In the genomic region with DNA sequence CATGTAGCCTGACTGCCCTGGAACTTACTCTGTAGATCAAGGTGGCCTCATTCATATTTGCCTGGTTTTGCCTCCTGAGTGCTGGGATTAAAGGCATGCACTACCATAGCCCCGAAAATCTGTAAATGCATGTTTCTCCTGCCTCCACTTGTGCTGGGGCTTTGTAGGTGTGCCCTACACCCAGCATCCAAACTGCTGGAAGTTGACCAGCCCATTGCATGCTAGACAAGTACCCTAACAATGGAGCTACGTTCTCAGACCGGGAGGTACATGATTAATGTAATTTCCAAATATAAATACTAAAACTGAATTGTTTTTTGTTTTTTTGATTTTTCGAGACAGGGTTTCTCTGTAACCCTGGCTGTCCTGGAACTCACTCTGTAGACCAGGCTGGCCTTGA, we compare ENCODE assay signal across 8 mouse cellular contexts. TPM values are rescaled to one million over a fixed set of nuclear protein-coding genes. Genes with fewer than 3 reads are reported as not detected.
DNase-seq lines count a peak whose midpoint lies in the region; ATAC-seq and TF ChIP-seq lines count a peak whose summit lies in the region.

No protein-coding gene starts in this region.

- H3K4me2 ChIP-seq in heart, embryonic 14.5 days (ENCODE audit: low read length), result peak overlapping the region; percentile 85
- H3K4me2 ChIP-seq in hindbrain, embryonic 15.5 days, result peak overlapping the region; percentile 93
- peak overlapping the region; percentile 99 for H3K4me2 ChIP-seq in midbrain, embryonic 13.5 days (replicated peaks)

- WGBS in heart, embryonic 14.5 days, result 52% methylated on average over 4 of the region's 4 CpGs
- WGBS in hindbrain, embryonic 15.5 days, result 41% methylated on average over 4 of the region's 4 CpGs
- WGBS in midbrain, embryonic 13.5 days, result 60% methylated on average over 4 of the region's 4 CpGs

- no peak for TF ChIP-seq POLR2A in cortical plate, adult 2 months (IDR thresholded peaks at IDR 0.05; ENCODE audit: extremely low read depth, insufficient read depth, low read length)

- H3K4me3 ChIP-seq in heart, embryonic 14.5 days (ENCODE audit: control insufficient read depth in 1 of 2, insufficient read depth in 1 of 2, low read depth in 1 of 2, low read length in 2 of 2), result peak overlapping the region; percentile 61 to 97
- H3K4me3 ChIP-seq in cortical plate, adult 2 months (ENCODE audit: insufficient read depth, low read length), result peak overlapping the region; percentile 57
- H3K4me3 ChIP-seq in hindbrain, embryonic 15.5 days, result peak overlapping the region; percentile 97
- peak overlapping the region; percentile 94 for H3K4me3 ChIP-seq in midbrain, embryonic 13.5 days (replicated peaks)

- H3K9ac ChIP-seq in heart, embryonic 14.5 days (ENCODE audit: low read length), result peak overlapping the region; percentile 100
- H3K9ac ChIP-seq in hindbrain, embryonic 15.5 days, result peak overlapping the region; percentile 38
- peak overlapping the region; percentile 98 for H3K9ac ChIP-seq in midbrain, embryonic 13.5 days (replicated peaks)

- peaks cover 0 to 30% of the 10 kb centered on the region in 2 experiments; a peak in 3 of 4 replicates for H3K4me1 ChIP-seq in heart, embryonic 14.5 days (ENCODE audit: control insufficient read depth in 2 of 2, insufficient read depth in 2 of 2, low read length in 2 of 2)
- H3K4me1 ChIP-seq in cortical plate, adult 2 months (ENCODE audit: control insufficient read depth, insufficient read depth, low read length), result no peaks in the 10 kb centered on the region; the same call in 1 of the 2 replicates
- peaks cover 40% of the 10 kb centered on the region for H3K4me1 ChIP-seq in hindbrain, embryonic 15.5 days (replicated peaks)
- H3K4me1 ChIP-seq in midbrain, embryonic 13.5 days (replicated peaks), result peaks cover 41% of the 10 kb centered on the region

- peaks cover 47% of the 10 kb centered on the region for H3K36me3 ChIP-seq in heart, embryonic 14.5 days (ENCODE audit: control insufficient read depth, insufficient read depth, low read length)
- peaks cover 28% of the 10 kb centered on the region for H3K36me3 ChIP-seq in hindbrain, embryonic 15.5 days
- peaks cover 25% of the 10 kb centered on the region for H3K36me3 ChIP-seq in midbrain, embryonic 13.5 days

- H3K9me3 ChIP-seq in heart, embryonic 14.5 days (ENCODE audit: control insufficient read depth, low read length), result no peaks in the 10 kb centered on the region
- no peaks in the 10 kb centered on the region for H3K9me3 ChIP-seq in hindbrain, embryonic 15.5 days
- no peaks in the 10 kb centered on the region for H3K9me3 ChIP-seq in midbrain, embryonic 13.5 days

- DNase-seq in heart, postnatal 25 days (ENCODE audit: low spot score), result no peak
- DNase-seq in left cerebral cortex, postnatal 4 days, result no peak
- no peak for DNase-seq in embryo, embryonic 9.5 days (ENCODE audit: extremely low spot score)
- DNase-seq in adipocyte (ENCODE audit: low spot score), result no peak

- H3K27me3 ChIP-seq in heart, embryonic 14.5 days (ENCODE audit: control insufficient read depth, insufficient read depth, low read length), result no peaks in the 10 kb centered on the region
- no peaks in the 10 kb centered on the region for H3K27me3 ChIP-seq in hindbrain, embryonic 15.5 days
- no peaks in the 10 kb centered on the region for H3K27me3 ChIP-seq in midbrain, embryonic 13.5 days

- TF ChIP-seq CTCF in cortical plate, adult 2 months (IDR thresholded peaks at IDR 0.05; ENCODE audit: extremely low read depth, insufficient read depth, low read length), result no peak

- H3K27ac ChIP-seq in heart, embryonic 14.5 days (replicated peaks in 1 of 2; ENCODE audit: control insufficient read depth in 1 of 2, insufficient read depth in 1 of 2, low read depth in 2 of 2, low read length in 2 of 2), result no peak overlapping the region
- H3K27ac ChIP-seq in cortical plate, adult 2 months (ENCODE audit: insufficient read depth, low read length), result no peak overlapping the region
- no peak overlapping the region for H3K27ac ChIP-seq in hindbrain, embryonic 15.5 days (replicated peaks)
- no peak overlapping the region; the same call in 1 of the 2 replicates for H3K27ac ChIP-seq in midbrain, embryonic 13.5 days

- intact Hi-C loops in heart, postnatal 25 days (cut with DNase I), result no loop called here
- intact Hi-C loops in left cerebral cortex, postnatal 4 days (cut with DNase I), result no loop called here

- ATAC-seq in heart, embryonic 14.5 days (ENCODE audit: insufficient number of reproducible peaks, insufficient read depth, low FRiP score, low read depth), result no peak
- no peak for ATAC-seq in hindbrain, embryonic 15.5 days (ENCODE audit: low FRiP score, low read depth)
- no peak for ATAC-seq in midbrain, embryonic 13.5 days

RNA-seq across cellular contexts. Expression of gene Zfp207, which starts 2.0 kb away (rescaled TPM):
- 163 and 165 TPM in 2 replicates for polyA plus RNA-seq in heart, embryonic 14.5 days (2014; fragmentation: Nextera tagmentation; extraction: Ambion mirVana)
- total RNA-seq in heart, postnatal 25 days (2021), result 10 to 100 TPM; 68.5 to 79.5 TPM
- polyA plus RNA-seq in cortical plate, adult 2 months (2012; rRNA removed), result 116 and 121 TPM in 2 replicates
- polyA plus RNA-seq in hindbrain, embryonic 15.5 days (2015; fragmentation: Nextera tagmentation; extraction: Ambion mirVana), result 164 and 175 TPM in 2 replicates
- polyA plus RNA-seq in midbrain, embryonic 13.5 days (2015; fragmentation: Nextera tagmentation; extraction: Ambion mirVana), result 244 and 250 TPM in 2 replicates
- 100 to 1,000 TPM; 193 to 206 TPM for total RNA-seq in left cerebral cortex, postnatal 4 days (2021)

RNA-seq across cellular contexts. Expression of gene 5730455P16Rik, which starts 7.2 kb away (rescaled TPM):
- 17.1 and 19.8 TPM in 2 replicates for polyA plus RNA-seq in heart, embryonic 14.5 days (2014; fragmentation: Nextera tagmentation; extraction: Ambion mirVana)
- total RNA-seq in heart, postnatal 25 days (2021), result 10 to 100 TPM; 22.1 to 22.9 TPM
- 27.6 and 30.0 TPM in 2 replicates for polyA plus RNA-seq in cortical plate, adult 2 months (2012; rRNA removed)
- 34.2 and 39.0 TPM in 2 replicates for polyA plus RNA-seq in hindbrain, embryonic 15.5 days (2015; fragmentation: Nextera tagmentation; extraction: Ambion mirVana)
- 32.2 and 36.7 TPM in 2 replicates for polyA plus RNA-seq in midbrain, embryonic 13.5 days (2015; fragmentation: Nextera tagmentation; extraction: Ambion mirVana)
- 10 to 100 TPM; 41.1 to 45.2 TPM for total RNA-seq in left cerebral cortex, postnatal 4 days (2021)

RNA-seq across cellular contexts. Expression of gene Psmd11, which starts 43.4 kb away (rescaled TPM):
- 174 and 182 TPM in 2 replicates for polyA plus RNA-seq in heart, embryonic 14.5 days (2014; fragmentation: Nextera tagmentation; extraction: Ambion mirVana)
- 100 to 1,000 TPM; 104 to 112 TPM for total RNA-seq in heart, postnatal 25 days (2021)
- 63.5 and 67.0 TPM in 2 replicates for polyA plus RNA-seq in cortical plate, adult 2 months (2012; rRNA removed)
- polyA plus RNA-seq in hindbrain, embryonic 15.5 days (2015; fragmentation: Nextera tagmentation; extraction: Ambion mirVana), result 264 and 269 TPM in 2 replicates
- polyA plus RNA-seq in midbrain, embryonic 13.5 days (2015; fragmentation: Nextera tagmentation; extraction: Ambion mirVana), result 321 and 336 TPM in 2 replicates
- 100 to 1,000 TPM; 117 to 120 TPM for total RNA-seq in left cerebral cortex, postnatal 4 days (2021)

Comparison
In these comparisons a context has a peak if more than half of its experiments do, and no peak if none do; other contexts are left out.
1. H3K9ac ChIP-seq: peak in every context shown above with its lines; median percentile 100 in heart, embryonic 14.5 days; 98 in midbrain, embryonic 13.5 days; 38 in hindbrain, embryonic 15.5 days.